Mouse (Mus musculus): ENCODE results near the gene Npat.
A peak's percentile ranks its signal among the peaks of the same experiment; 100 is the strongest.

Npat gene

GRCm38 (mm10) chr9:53536558-53537320 lies at the start of gene Npat, which contains the start of gene Atm:
Gene Npat (plus strand): TSS chr9:53537047.
Gene Atm (minus strand): TSS chr9:53536740.
- DNase-seq (ENCODE audit: low read depth, low spot score): peak; percentile 99

- DNase-seq (ENCODE audit: low read depth, low spot score): no peak
These were observed 28.8 kb upstream of the Npat start for GRCm38 (mm10) chr9:53508053-53508452.

- DNase-seq (ENCODE audit: low read depth, low spot score): no peak
These were observed 22.8 kb upstream of the Npat start for GRCm38 (mm10) chr9:53514091-53514490.

DNA sequence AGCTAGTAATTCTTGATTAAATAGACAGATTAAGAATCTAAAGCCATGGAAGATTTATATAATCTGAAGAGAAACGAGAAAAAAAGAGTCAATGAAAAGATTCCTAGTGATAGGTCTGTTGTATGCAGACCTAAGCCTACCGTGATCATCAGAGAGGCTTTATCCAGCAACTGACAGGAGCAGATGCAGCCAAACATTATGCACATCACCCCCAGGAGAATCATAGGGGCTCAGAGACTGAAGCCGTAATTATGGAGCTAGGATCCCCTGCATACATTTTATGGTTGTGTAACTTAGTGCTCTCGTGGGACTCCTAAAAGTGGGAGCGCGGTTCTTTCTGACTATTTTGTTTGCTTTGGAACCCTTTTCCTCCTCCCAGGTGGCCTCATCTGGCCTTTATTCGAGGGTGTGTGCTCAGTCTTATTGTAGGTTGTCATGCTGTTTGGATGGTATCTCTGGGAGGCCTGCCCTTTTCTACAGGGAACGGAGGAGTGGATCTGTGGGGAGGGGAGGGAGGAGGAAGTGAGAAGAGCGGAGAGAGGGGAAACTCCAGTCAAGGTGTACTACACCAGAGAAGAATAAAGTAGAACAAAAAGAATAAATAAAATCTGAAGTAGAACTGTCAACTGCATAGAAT lies 19.4 kb upstream of the Npat start:
- DNase-seq (ENCODE audit: low read depth, low spot score): no peak

DNA sequence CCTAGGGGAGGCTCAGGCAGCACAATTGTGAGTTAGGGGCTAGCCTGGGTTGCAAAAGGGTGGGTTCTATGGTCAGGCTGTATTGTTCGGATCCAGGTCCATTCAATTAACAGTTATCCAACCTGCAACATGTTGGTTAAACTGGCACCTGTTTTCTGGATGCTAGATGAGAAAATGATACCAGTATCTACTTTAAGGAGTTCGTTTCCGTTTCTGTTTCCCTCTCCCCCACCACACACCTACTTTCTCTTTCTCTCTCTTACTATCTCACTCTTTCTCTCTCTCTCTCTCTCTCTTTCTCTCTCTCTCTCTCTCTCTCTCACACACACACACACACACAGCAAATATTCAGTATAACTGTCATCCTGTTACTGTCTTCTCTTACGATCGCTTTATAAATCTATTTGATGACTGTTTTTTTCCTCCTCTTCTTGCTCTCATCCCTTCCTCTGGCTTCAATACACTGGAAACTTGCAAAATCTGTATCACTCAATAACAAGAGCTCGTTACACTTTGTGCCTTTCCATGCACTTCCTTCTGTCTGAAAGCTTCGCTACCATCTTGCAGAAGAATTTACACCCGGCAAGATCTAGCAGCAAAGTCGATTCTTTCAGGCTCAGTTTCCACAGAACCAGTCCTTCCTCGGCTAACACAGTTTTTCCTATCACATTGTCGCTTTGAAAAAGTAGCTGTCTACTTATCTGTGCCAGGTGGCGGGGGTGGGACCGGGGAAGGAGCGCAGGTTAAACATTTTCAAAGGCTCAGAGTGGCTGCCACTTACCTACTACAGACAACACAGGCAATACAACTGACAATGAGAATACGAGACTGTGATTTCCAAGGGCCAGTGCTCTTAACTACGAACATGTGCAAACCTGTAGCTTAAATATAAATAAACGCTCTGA lies 1.2 kb upstream of the Npat start:
- DNase-seq (ENCODE audit: low read depth, low spot score): peak; percentile 21

- peak; percentile 20 for DNase-seq (ENCODE audit: low read depth, low spot score)
These were observed 604 bp downstream of the Npat start for GRCm38 (mm10) chr9:53537336-53537965.

- DNase-seq (ENCODE audit: low read depth, low spot score): no peak
These were observed 33.8 kb downstream of the Npat start for GRCm38 (mm10) chr9:53570662-53571061.

DNA sequence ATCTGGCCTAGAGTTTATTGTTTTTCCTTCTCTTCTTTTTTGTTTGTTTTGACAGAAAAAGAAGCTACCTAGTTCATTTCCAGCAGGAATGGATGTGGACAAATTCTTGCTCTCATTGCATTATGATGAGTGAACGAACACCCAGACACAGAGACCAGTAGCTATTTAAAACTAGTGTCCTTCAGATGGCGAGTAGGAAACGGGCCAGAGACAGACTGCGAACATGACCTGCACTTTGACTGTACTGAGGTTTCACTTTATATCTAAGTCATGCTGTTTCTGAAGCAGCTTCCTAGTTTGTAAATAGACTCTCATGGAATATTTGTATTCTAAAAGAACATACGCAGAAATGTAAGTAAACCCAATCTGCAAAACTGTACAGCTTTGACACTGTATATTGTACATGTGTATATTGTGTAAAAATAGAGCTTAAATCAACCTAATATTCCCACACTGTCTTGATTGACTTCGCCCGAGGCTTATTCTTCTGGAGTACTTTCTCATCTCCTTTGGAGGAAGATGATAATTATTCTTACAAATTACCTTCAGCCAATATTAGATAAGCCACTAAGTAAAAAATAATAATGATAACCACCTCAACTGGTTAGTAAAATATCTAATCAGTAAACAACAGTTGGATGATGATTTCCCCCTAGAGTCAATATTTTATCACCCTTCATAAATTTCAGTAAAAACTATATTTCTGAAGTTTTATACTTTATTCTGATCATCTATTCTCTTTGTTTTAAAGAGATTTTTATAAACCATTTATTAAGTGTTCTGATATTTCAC lies 35.9 kb downstream of the Npat start:
- DNase-seq (ENCODE audit: low read depth, low spot score): no peak

GRCm38 (mm10) chr9:53575721-53576120 lies 38.9 kb downstream of the Npat start:
- DNase-seq (ENCODE audit: low read depth, low spot score): no peak

GRCm38 (mm10) chr9:53581870-53582269 lies 45.0 kb downstream of the Npat start:
- DNase-seq (ENCODE audit: low read depth, low spot score): no peak

DNA sequence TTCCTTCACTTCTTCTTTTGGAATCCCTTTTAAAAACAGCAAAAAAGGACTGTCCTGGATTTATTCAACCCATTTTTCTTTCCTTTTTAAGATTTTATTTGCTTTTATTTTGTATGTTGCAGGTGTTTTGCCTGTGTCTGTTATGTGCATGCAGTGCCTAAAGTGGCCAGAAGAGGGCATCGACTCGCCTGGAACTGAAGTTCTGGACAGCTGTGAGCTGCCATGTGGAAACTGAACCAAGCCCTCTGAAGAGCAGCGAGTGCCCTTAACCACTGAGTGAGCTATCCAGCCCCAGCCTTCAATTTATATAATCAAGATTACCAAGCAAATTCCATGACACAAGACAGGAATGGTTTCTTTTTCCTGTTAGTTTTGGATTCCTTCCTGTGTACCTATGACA lies 57.9 kb downstream of the Npat start:
- peak; percentile 40 for DNase-seq (ENCODE audit: low read depth, low spot score)

- no peak for DNase-seq (ENCODE audit: low read depth, low spot score)
These were observed 60.2 kb downstream of the Npat start for GRCm38 (mm10) chr9:53596971-53597600.

DNA sequence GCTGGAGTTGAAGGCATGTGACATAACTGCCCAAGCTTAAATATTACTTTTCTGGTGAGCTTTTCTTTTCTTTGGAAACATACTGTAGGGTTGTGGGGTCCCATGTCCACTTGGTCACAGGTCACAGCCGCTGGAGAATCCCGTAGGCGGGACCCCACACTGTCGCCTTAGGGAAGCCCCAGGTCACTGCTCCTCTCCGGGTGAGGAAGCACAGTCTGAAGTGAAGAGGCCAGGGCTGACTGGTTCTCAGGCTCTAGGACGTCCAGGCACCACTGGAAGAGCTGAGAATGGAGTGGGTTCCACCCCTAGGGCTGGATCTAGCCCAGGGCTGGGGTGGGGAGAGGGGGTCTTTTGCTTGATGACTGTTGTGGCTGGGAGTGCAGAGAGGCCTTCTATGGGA lies 61.8 kb downstream of the Npat start:
- DNase-seq (ENCODE audit: low read depth, low spot score): no peak

DNA sequence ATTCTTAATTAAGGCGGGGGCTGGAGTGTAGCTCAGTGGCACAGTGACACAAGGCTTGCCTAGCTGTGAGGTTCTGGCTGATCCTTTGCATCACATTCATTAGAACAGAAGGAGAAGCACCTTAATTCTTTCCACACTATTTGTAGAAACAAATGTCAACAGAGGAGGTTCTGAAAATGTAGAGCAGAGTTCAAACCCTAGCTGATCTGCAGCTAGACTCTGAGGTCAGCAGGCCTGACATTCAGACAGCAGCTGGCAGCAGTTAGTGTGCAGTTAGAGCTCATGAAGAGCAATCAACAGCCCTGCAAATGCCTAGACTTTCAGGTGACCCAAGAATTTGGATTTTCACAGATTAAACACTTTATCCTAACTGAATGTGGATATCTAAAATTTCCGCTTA lies 64.7 kb downstream of the Npat start:
- DNase-seq (ENCODE audit: low read depth, low spot score): no peak

GRCm38 (mm10) chr9:53603384-53603783 lies 66.5 kb downstream of the Npat start:
- DNase-seq (ENCODE audit: low read depth, low spot score): no peak

GRCm38 (mm10) chr9:53603849-53604248 lies 67.0 kb downstream of the Npat start:
- DNase-seq (ENCODE audit: low read depth, low spot score): no peak

DNA sequence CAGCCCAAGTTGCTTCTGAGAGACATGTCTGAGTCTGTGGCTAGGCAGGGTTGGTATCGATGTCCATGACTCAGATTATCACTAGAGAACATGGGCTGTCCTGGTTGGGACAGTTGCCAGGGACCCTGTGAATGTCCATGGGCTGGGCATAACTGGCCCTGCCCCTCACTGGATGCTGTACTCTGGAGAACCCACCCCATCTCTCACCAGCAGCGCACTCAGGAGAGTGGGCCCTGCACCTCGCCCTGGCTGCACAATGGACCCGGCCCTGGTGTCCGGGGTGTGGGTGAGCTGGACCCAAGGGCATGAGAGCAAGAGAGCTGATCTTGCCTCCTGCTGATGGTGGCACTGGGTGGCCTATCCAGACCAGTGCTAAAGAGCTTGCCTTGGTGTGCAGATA lies 68.1 kb downstream of the Npat start:
- no peak for DNase-seq (ENCODE audit: low read depth, low spot score)

- no peak for DNase-seq (ENCODE audit: low read depth, low spot score)
These were observed 70.3 kb downstream of the Npat start for GRCm38 (mm10) chr9:53607192-53607591.

- DNase-seq (ENCODE audit: low read depth, low spot score): no peak
These were observed 71.0 kb downstream of the Npat start for GRCm38 (mm10) chr9:53607816-53608215.

DNA sequence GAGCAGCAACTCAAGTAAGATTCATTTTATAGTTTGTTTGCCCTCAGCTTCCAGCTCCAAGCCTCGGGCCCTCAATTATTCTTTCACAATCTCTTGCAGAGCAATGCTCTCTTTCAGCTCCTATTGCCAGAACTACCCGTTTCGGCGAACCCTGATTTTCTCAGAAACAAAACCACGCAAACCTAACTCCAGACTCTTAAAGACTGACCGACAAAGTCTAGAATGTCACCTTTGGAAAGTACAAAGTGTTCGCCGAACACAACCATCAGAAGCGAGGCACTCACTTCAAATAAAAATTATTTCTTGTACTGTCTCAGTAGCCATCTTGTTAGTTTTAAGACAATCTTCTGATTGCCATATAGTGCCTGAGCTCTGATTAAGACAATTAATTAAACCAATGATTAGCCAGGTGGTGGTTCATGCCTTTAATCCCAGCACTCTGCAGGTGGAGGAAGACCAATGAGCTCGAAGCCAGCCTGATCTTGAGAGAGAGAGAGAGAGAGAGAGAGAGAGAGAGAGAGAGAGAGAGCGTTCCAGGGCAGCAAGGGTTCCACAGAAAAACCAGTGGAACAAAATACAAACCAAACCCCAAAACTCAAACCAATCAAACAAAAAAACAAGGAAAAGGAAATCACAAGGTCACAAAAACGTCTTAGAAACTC lies 72.6 kb downstream of the Npat start:
- no peak for DNase-seq (ENCODE audit: low read depth, low spot score)

Measured in c-Kit-negative CD71-positive TER-119-positive erythroid progenitor cells, embryonic 14.5 days (primary cell).